Mouse (Mus musculus) MEL (cell line): ENCODE results near the gene 1600014C10Rik. TPM values are rescaled to one million over a fixed set of nuclear protein-coding genes. Genes with fewer than 3 reads are reported as not detected.
A peak's percentile ranks its signal among the peaks of the same experiment; 100 is the strongest.

Source experiments
- DNase-seq: peaks from one replicate; pipeline ENCODE4 v3.0.0; 2011; ENCODE audit warnings: low read depth, low spot score
- H3K27ac ChIP-seq: 2 replicates; pipeline ENCODE4 v1.5.1; 2012; ENCODE audit warnings: low read depth, mild to moderate bottlenecking, control low read depth, low read length, moderate library complexity; ENCODE audit not compliant: control insufficient read depth
- H3K27me3 ChIP-seq, 2 experiments: fragments of 150-350 bp in 1 of 2; sonication (generic) in 1 of 2; 2 replicates each; pipeline ENCODE4 v1.6.1; 2012; ENCODE audit warnings: low read length in 2 of 2, mild to moderate bottlenecking in 2 of 2, improper control_type of control experiment in 1 of 2, moderate library complexity in 1 of 2; ENCODE audit not compliant: insufficient read depth in 2 of 2, control insufficient read depth in 1 of 2
- H3K36me3 ChIP-seq, 2 experiments: 2 replicates each; pipeline ENCODE4 v1.6.1; 2012 to 2014; ENCODE audit warnings: low read length in 2 of 2, improper control_type of control experiment in 1 of 2, inconsistent platforms in 1 of 2, mild to moderate bottlenecking in 1 of 2; ENCODE audit not compliant: insufficient read depth in 2 of 2, control insufficient read depth in 1 of 2
- H3K4me1 ChIP-seq, 2 experiments: fragments of 150-350 bp in 1 of 2; sonication (generic) in 1 of 2; 2 replicates each; pipeline ENCODE4 v1.6.1; 2012; ENCODE audit warnings: low read length in 2 of 2, improper control_type of control experiment in 1 of 2, mild to moderate bottlenecking in 1 of 2; ENCODE audit not compliant: insufficient read depth in 2 of 2, control insufficient read depth in 1 of 2
- H3K4me3 ChIP-seq, 2 experiments: fragments of 150-350 bp in 1 of 2; sonication (generic) in 1 of 2; 2 replicates each; pipeline ENCODE4 v1.5.1; 2012; ENCODE audit warnings: low read depth in 2 of 2, low read length in 2 of 2, mild to moderate bottlenecking in 2 of 2, moderate library complexity in 2 of 2, control low read depth in 1 of 2, improper control_type of control experiment in 1 of 2; ENCODE audit not compliant: control insufficient read depth in 1 of 2, insufficient read depth in 1 of 2
- H3K79me2 ChIP-seq: 2 replicates; pipeline ENCODE4 v1.6.1; 2012; ENCODE audit warnings: mild to moderate bottlenecking, low read length, moderate library complexity; ENCODE audit not compliant: control insufficient read depth, poor library complexity, insufficient read depth
- H3K9ac ChIP-seq: 2 replicates; pipeline ENCODE4 v1.6.1; 2012; ENCODE audit warnings: low read depth, mild to moderate bottlenecking, control low read depth, low read length, moderate library complexity; ENCODE audit not compliant: control insufficient read depth, poor library complexity, severe bottlenecking
- H3K9me3 ChIP-seq: fragments of 150-350 bp; sonication (generic); replicated peaks from 2 replicates; pipeline ENCODE4 v1.6.1; 2012; ENCODE audit warnings: mild to moderate bottlenecking, low read length, improper control_type of control experiment, moderate library complexity; ENCODE audit not compliant: insufficient read depth
- BHLHE40 ChIP-seq: IDR thresholded peaks from 2 replicates; pipeline ENCODE4 v1.6.1; 2012; ENCODE audit warnings: low read depth, mild to moderate bottlenecking, inconsistent platforms, low read length, improper control_type of control experiment, borderline replicate concordance
- CHD1 ChIP-seq: IDR thresholded peaks from 2 replicates; pipeline ENCODE4 v1.6.1; 2012; ENCODE audit warnings: low read depth, mild to moderate bottlenecking, inconsistent platforms, low read length, improper control_type of control experiment
- CHD2 ChIP-seq: IDR thresholded peaks from 2 replicates; pipeline ENCODE4 v1.6.1; 2011; ENCODE audit warnings: low read length, improper control_type of control experiment
- CTCF ChIP-seq, 3 experiments: IDR thresholded peaks in 2 of 3; conservative IDR thresholded peaks in 1 of 3; 2 replicates each; pipeline ENCODE4 v1.5.1; 2011 to 2012; ENCODE audit warnings: low read length in 3 of 3, low read depth in 2 of 3, mild to moderate bottlenecking in 2 of 3, improper control_type of control experiment in 1 of 3, inconsistent platforms in 1 of 3, mixed read lengths in 1 of 3, moderate library complexity in 1 of 3; ENCODE audit not compliant: control insufficient read depth in 1 of 3, insufficient read depth in 1 of 3, poor library complexity in 1 of 3, severe bottlenecking in 1 of 3
- E2F4 ChIP-seq: IDR thresholded peaks from 2 replicates; pipeline ENCODE4 v1.6.1; 2011; ENCODE audit warnings: low read depth, low read length, improper control_type of control experiment, borderline replicate concordance
- ELF1 ChIP-seq: IDR thresholded peaks from 2 replicates; pipeline ENCODE4 v1.6.1; 2014; ENCODE audit warnings: low read depth, mild to moderate bottlenecking, inconsistent platforms, low read length, improper control_type of control experiment, moderate library complexity
- EP300 ChIP-seq, 2 experiments: IDR thresholded peaks; 2 replicates each; pipeline ENCODE4 v1.6.1; 2011; ENCODE audit warnings: improper control_type of control experiment in 2 of 2, low read length in 2 of 2, low read depth in 1 of 2, mild to moderate bottlenecking in 1 of 2
- ETS1 ChIP-seq: IDR thresholded peaks from 2 replicates; pipeline ENCODE4 v1.6.1; 2012; ENCODE audit warnings: low read depth, mild to moderate bottlenecking, inconsistent platforms, low read length, improper control_type of control experiment, moderate library complexity
- GABPA ChIP-seq: IDR thresholded peaks from 2 replicates; pipeline ENCODE4 v1.6.1; 2012; ENCODE audit warnings: low read depth, mild to moderate bottlenecking, inconsistent platforms, low read length, improper control_type of control experiment, moderate library complexity
- GATA1 ChIP-seq: IDR thresholded peaks from 2 replicates; pipeline ENCODE4 v1.6.1; 2011; ENCODE audit warnings: low read depth, low read length, improper control_type of control experiment
- HCFC1 ChIP-seq: IDR thresholded peaks from 2 replicates; pipeline ENCODE4 v1.6.1; 2012; ENCODE audit warnings: low read depth, mild to moderate bottlenecking, inconsistent platforms, low read length, improper control_type of control experiment, moderate library complexity
- JUND ChIP-seq: IDR thresholded peaks from 2 replicates; pipeline ENCODE4 v1.6.1; 2011; ENCODE audit warnings: low read depth, mild to moderate bottlenecking, improper control_type of control experiment, low read length
- KAT2A ChIP-seq: conservative IDR thresholded peaks from 2 replicates; pipeline ENCODE4 v1.6.1; 2012; ENCODE audit warnings: low read depth, low read length, improper control_type of control experiment, inconsistent platforms
- MAFK ChIP-seq: IDR thresholded peaks from 2 replicates; pipeline ENCODE4 v1.6.1; 2011; ENCODE audit warnings: low read depth, mild to moderate bottlenecking, low read length, improper control_type of control experiment, borderline replicate concordance
- MAX ChIP-seq: IDR thresholded peaks from 2 replicates; pipeline ENCODE4 v1.6.1; 2011; ENCODE audit warnings: low read length, improper control_type of control experiment
- MAZ ChIP-seq: IDR thresholded peaks from 2 replicates; pipeline ENCODE4 v1.6.1; 2012; ENCODE audit warnings: low read depth, mild to moderate bottlenecking, inconsistent platforms, low read length, improper control_type of control experiment
- MEF2A ChIP-seq: IDR thresholded peaks from 2 replicates; pipeline ENCODE4 v1.6.1; 2014; ENCODE audit warnings: low read depth, mild to moderate bottlenecking, inconsistent platforms, low read length, improper control_type of control experiment; ENCODE audit not compliant: poor library complexity, insufficient replicate concordance, severe bottlenecking; ENCODE audit errors: extremely low read depth
- MXI1 ChIP-seq: IDR thresholded peaks from 2 replicates; pipeline ENCODE4 v1.6.1; 2011; ENCODE audit warnings: mild to moderate bottlenecking, low read depth, low read length, improper control_type of control experiment
- MYB ChIP-seq: IDR thresholded peaks from 2 replicates; pipeline ENCODE4 v1.6.1; 2011; ENCODE audit warnings: mild to moderate bottlenecking, low read depth, low read length, improper control_type of control experiment
- MYC ChIP-seq: IDR thresholded peaks from 2 replicates; pipeline ENCODE4 v1.6.1; 2011; ENCODE audit warnings: low read depth, mild to moderate bottlenecking, low read length, improper control_type of control experiment, moderate library complexity
- NELFE ChIP-seq: IDR thresholded peaks from 2 replicates; pipeline ENCODE4 v1.6.1; 2011; ENCODE audit warnings: low read depth, low read length, improper control_type of control experiment
- NRF1 ChIP-seq: IDR thresholded peaks from 2 replicates; pipeline ENCODE4 v1.6.1; 2014; ENCODE audit warnings: low read depth, mild to moderate bottlenecking, inconsistent platforms, low read length, improper control_type of control experiment, moderate library complexity; ENCODE audit not compliant: poor library complexity, insufficient read depth, severe bottlenecking
- POLR2A ChIP-seq, 2 experiments: IDR thresholded peaks; 2 replicates each; pipeline ENCODE4 v1.6.1; 2011 to 2012; ENCODE audit warnings: low read length in 2 of 2, mild to moderate bottlenecking in 2 of 2, control low read depth in 1 of 2, improper control_type of control experiment in 1 of 2, low read depth in 1 of 2, moderate library complexity in 1 of 2; ENCODE audit not compliant: control insufficient read depth in 1 of 2, insufficient read depth in 1 of 2, poor library complexity in 1 of 2
- POLR2AphosphoS2 ChIP-seq: IDR thresholded peaks from 2 replicates; pipeline ENCODE4 v1.6.1; 2011; ENCODE audit warnings: low read length, improper control_type of control experiment
- POLR2AphosphoS5 ChIP-seq: IDR thresholded peaks from 2 replicates; pipeline ENCODE4 v1.6.1; 2012; ENCODE audit warnings: low read depth, borderline replicate concordance, mild to moderate bottlenecking, inconsistent platforms, low read length, moderate library complexity, mixed read lengths
- RAD21 ChIP-seq: IDR thresholded peaks from 2 replicates; pipeline ENCODE4 v1.6.1; 2011; ENCODE audit warnings: mild to moderate bottlenecking, low read depth, low read length, improper control_type of control experiment
- RCOR1 ChIP-seq: IDR thresholded peaks from 2 replicates; pipeline ENCODE4 v1.6.1; 2012; ENCODE audit warnings: low read depth, mild to moderate bottlenecking, inconsistent platforms, low read length, improper control_type of control experiment
- SIN3A ChIP-seq: IDR thresholded peaks from 2 replicates; pipeline ENCODE4 v1.6.1; 2012; ENCODE audit warnings: low read length, improper control_type of control experiment, inconsistent platforms
- SMC3 ChIP-seq: IDR thresholded peaks from 2 replicates; pipeline ENCODE4 v1.6.1; 2011; ENCODE audit warnings: low read depth, low read length, improper control_type of control experiment
- TAL1 ChIP-seq: IDR thresholded peaks from 2 replicates; pipeline ENCODE4 v1.6.1; 2012; ENCODE audit warnings: mild to moderate bottlenecking, inconsistent platforms, low read length, moderate library complexity, mixed read lengths
- TBP ChIP-seq: IDR thresholded peaks from 2 replicates; pipeline ENCODE4 v1.8.0; 2011; ENCODE audit warnings: low read depth, low read length, improper control_type of control experiment
- UBTF ChIP-seq: IDR thresholded peaks from 2 replicates; pipeline ENCODE4 v1.6.1; 2012; ENCODE audit warnings: low read depth, mild to moderate bottlenecking, inconsistent platforms, low read length, improper control_type of control experiment, moderate library complexity, borderline replicate concordance; ENCODE audit not compliant: insufficient read depth
- USF1 ChIP-seq: IDR thresholded peaks from 2 replicates; pipeline ENCODE4 v1.6.1; 2014; ENCODE audit warnings: low read depth, mild to moderate bottlenecking, inconsistent platforms, low read length, improper control_type of control experiment, moderate library complexity
- USF2 ChIP-seq, 2 experiments: IDR thresholded peaks; 2 replicates each; pipeline ENCODE4 v1.6.1; 2011 to 2012; ENCODE audit warnings: improper control_type of control experiment in 2 of 2, low read length in 2 of 2, borderline replicate concordance in 1 of 2, inconsistent platforms in 1 of 2, low read depth in 1 of 2, mild to moderate bottlenecking in 1 of 2; ENCODE audit not compliant: insufficient read depth in 1 of 2
- ZC3H11A ChIP-seq: IDR thresholded peaks from 2 replicates; pipeline ENCODE4 v1.6.1; 2012; ENCODE audit warnings: low read depth, mild to moderate bottlenecking, inconsistent platforms, low read length, improper control_type of control experiment
- ZKSCAN1 ChIP-seq: IDR thresholded peaks from 2 replicates; pipeline ENCODE4 v1.6.1; 2012; ENCODE audit warnings: low read depth, mild to moderate bottlenecking, inconsistent platforms, low read length, improper control_type of control experiment, moderate library complexity
- ZMIZ1 ChIP-seq: IDR thresholded peaks from 2 replicates; pipeline ENCODE4 v1.6.1; 2012; ENCODE audit warnings: low read depth, mild to moderate bottlenecking, inconsistent platforms, low read length, improper control_type of control experiment, moderate library complexity
- ZNF384 ChIP-seq: IDR thresholded peaks from 2 replicates; pipeline ENCODE4 v1.6.1; 2012; ENCODE audit warnings: low read depth, mild to moderate bottlenecking, inconsistent platforms, low read length, improper control_type of control experiment
- polyA plus RNA-seq, 2 experiments: library from polyadenylated mRNA; stranded (reverse) in 1 of 2; unstranded in 1 of 2; fragments of >175 nt in 1 of 2; fragments of >200 nt in 1 of 2; gene quantifications; 2 replicates each; pipeline versions ENCODE4 v1.2.1 to v1.2.4; 2012; ENCODE audit warnings: low replicate concordance in 2 of 2, low read depth in 1 of 2; ENCODE audit not compliant: insufficient read length in 2 of 2, insufficient read depth in 1 of 2, missing spikeins in 1 of 2
- total RNA-seq: library from RNA; depleted of rRNA; stranded (reverse); fragments of 300-350 nt; gene quantifications from 2 replicates; pipeline ENCODE4 v1.2.3, GENCODE M21; 2012

The 1600014C10Rik gene
- total and polyA plus RNA-seq, 3 experiments = 10.2 to 14.7 TPM; not detected in 1

GRCm38 (mm10) chr7:38155829-38156228, 27.2 kb upstream of the 1600014C10Rik start:
- Histone ChIP-seq H3K27me3 (no peaks in the 10 kb centered on the region), H3K9me3 (no peaks in the 10 kb centered on the region), H3K4me3 (no peak overlapping the region), H3K27ac (peak overlapping the region; percentile 69), H3K4me1 (peaks cover 0 to 7% of the 10 kb centered on the region in 2 experiments; a peak in 2 of 4 replicates), H3K9ac (peak overlapping the region; percentile 49; the same call in 1 of the 2 replicates), H3K79me2 (no peaks in the 10 kb centered on the region), H3K36me3 (peaks cover 0 to 7% of the 10 kb centered on the region in 2 experiments; a peak in 2 of 4 replicates)
- DNase-seq = peak; percentile 90
- TF ChIP-seq POLR2AphosphoS5 (no peak), EP300 (IDR thresholded peaks at IDR 0.05; ENCODE audit: low read depth in 1 of 2, low read length in 2 of 2) (peak in 1 of 2 experiments; percentile 66; a peak in 2 of 4 replicates), CTCF (IDR thresholded peaks at IDR 0.05 in 2 of 3, conservative IDR thresholded peaks at IDR 0.05 in 1 of 3; ENCODE audit: control insufficient read depth in 1 of 3, insufficient read depth in 1 of 3, low read depth in 2 of 3, low read length in 3 of 3, poor library complexity in 1 of 3, severe bottlenecking in 1 of 3) (no peak), MAZ (no peak), TBP (peak; percentile 67), NELFE (0 out of 2 replicates have a peak, but pooled peaks have one; percentile 33), JUND (no peak), USF2 (IDR thresholded peaks at IDR 0.05; ENCODE audit: borderline replicate concordance in 1 of 2, insufficient read depth in 1 of 2, low read depth in 1 of 2, low read length in 2 of 2) (no peak), ELF1 (peak; percentile 60), SIN3A (no peak), NRF1 (no peak), GATA1 (no peak), TAL1 (no peak), BHLHE40 (no peak), POLR2A (IDR thresholded peaks at IDR 0.05; ENCODE audit: control insufficient read depth in 1 of 2, insufficient read depth in 1 of 2, low read depth in 1 of 2, low read length in 2 of 2, poor library complexity in 1 of 2) (peak in 1 of 2 experiments; percentile 52; a peak in 2 of 4 replicates), CHD1 (no peak), ETS1 (no peak), E2F4 (no peak), UBTF (no peak), ZNF384 (no peak), MAX (no peak), POLR2AphosphoS2 (no peak), CHD2 (peak; percentile 92), ZKSCAN1 (no peak), SMC3 (no peak), USF1 (no peak), MYB (no peak), MEF2A (no peak), HCFC1 (peak; percentile 68), KAT2A (no peak), ZC3H11A (no peak), RCOR1 (no peak), MAFK (no peak), MYC (no peak), GABPA (no peak), RAD21 (no peak), ZMIZ1 (no peak), MXI1 (no peak)
